Mouse (Mus musculus): ENCODE measurements around the gene Cdk17. TPM values are rescaled to one million over a fixed set of nuclear protein-coding genes. Genes with fewer than 3 reads are reported as not detected.

Cdk17 gene
- polyA plus RNA-seq, 1 experiment from 2014 or later: 26.9 TPM

- whole genome bisulfite sequencing: 86% methylated on average over 9 of the region's 9 CpGs
- Histone ChIP-seq H3K9me3 (ENCODE audit: control insufficient read depth, low read length) (no peaks in the 10 kb centered on the region), H3K27me3 (replicated peaks; ENCODE audit: control insufficient read depth, insufficient read depth, low read length) (no peaks in the 10 kb centered on the region), H3K4me2 (ENCODE audit: low read depth, low read length) (no peak overlapping the region), H3K36me3 (ENCODE audit: control insufficient read depth, insufficient read depth, low read length) (no peaks in the 10 kb centered on the region), H3K4me1 (ENCODE audit: control insufficient read depth, insufficient read depth, low read length) (no peaks in the 10 kb centered on the region), H3K27ac (replicated peaks; ENCODE audit: low read depth, low read length) (no peak overlapping the region), H3K9ac (ENCODE audit: low read depth, low read length) (no peak overlapping the region), H3K4me3 (ENCODE audit: low read depth, low read length) (no peak overlapping the region)
- ATAC-seq (ENCODE audit: low read depth) (no peak), DNase-seq (ENCODE audit: low spot score) (no peak)
Observed at GRCm38 (mm10) chr10:93131865-93132566, 28.7 kb upstream of the Cdk17 start.

- Histone ChIP-seq H3K4me1 (ENCODE audit: control insufficient read depth, insufficient read depth, low read length) (no peaks in the 10 kb centered on the region; the same call in 1 of the 2 replicates), H3K27me3 (replicated peaks; ENCODE audit: control insufficient read depth, insufficient read depth, low read length) (no peaks in the 10 kb centered on the region), H3K9ac (ENCODE audit: low read depth, low read length) (no peak overlapping the region), H3K27ac (replicated peaks; ENCODE audit: low read depth, low read length) (no peak overlapping the region), H3K4me3 (ENCODE audit: low read depth, low read length) (no peak overlapping the region), H3K36me3 (ENCODE audit: control insufficient read depth, insufficient read depth, low read length) (no peaks in the 10 kb centered on the region), H3K9me3 (ENCODE audit: control insufficient read depth, low read length) (no peaks in the 10 kb centered on the region), H3K4me2 (ENCODE audit: low read depth, low read length) (no peak overlapping the region)
- no peak for ATAC-seq (ENCODE audit: low read depth)
- 80% methylated on average over 3 of the region's 3 CpGs for whole genome bisulfite sequencing
- DNase-seq (ENCODE audit: low spot score): no peak
Observed at GRCm38 (mm10) chr10:93138730-93139129, 21.9 kb upstream of the Cdk17 start.

GRCm38 (mm10) chr10:93140778-93141177 lies 19.9 kb upstream of the Cdk17 start:
- WGBS: 38% methylated on average over 4 of the region's 4 CpGs
- Histone ChIP-seq H3K4me1 (ENCODE audit: control insufficient read depth, insufficient read depth, low read length) (no peaks in the 10 kb centered on the region; the same call in 1 of the 2 replicates), H3K36me3 (ENCODE audit: control insufficient read depth, insufficient read depth, low read length) (no peaks in the 10 kb centered on the region), H3K4me2 (ENCODE audit: low read depth, low read length) (no peak overlapping the region), H3K9ac (ENCODE audit: low read depth, low read length) (no peak overlapping the region), H3K27me3 (replicated peaks; ENCODE audit: control insufficient read depth, insufficient read depth, low read length) (no peaks in the 10 kb centered on the region), H3K9me3 (ENCODE audit: control insufficient read depth, low read length) (no peaks in the 10 kb centered on the region), H3K27ac (replicated peaks; ENCODE audit: low read depth, low read length) (no peak overlapping the region), H3K4me3 (ENCODE audit: low read depth, low read length) (no peak overlapping the region)
- DNase-seq (ENCODE audit: low spot score): no peak
- no peak for ATAC-seq (ENCODE audit: low read depth)

GRCm38 (mm10) chr10:93142600-93143284 lies 17.9 kb upstream of the Cdk17 start:
- ATAC-seq (ENCODE audit: low read depth): no peak
- H3K36me3 ChIP-seq (ENCODE audit: control insufficient read depth, insufficient read depth, low read length): no peaks in the 10 kb centered on the region
- no peaks in the 10 kb centered on the region for H3K9me3 ChIP-seq (ENCODE audit: control insufficient read depth, low read length)
- H3K27ac ChIP-seq (replicated peaks; ENCODE audit: low read depth, low read length): no peak overlapping the region
- no peak overlapping the region for H3K4me3 ChIP-seq (ENCODE audit: low read depth, low read length)
- H3K4me2 ChIP-seq (ENCODE audit: low read depth, low read length): peak overlapping the region; percentile 26; the same call in 1 of the 2 replicates
- no peak for DNase-seq (ENCODE audit: low spot score)
- 45% methylated on average over 8 of the region's 8 CpGs for WGBS
- no peaks in the 10 kb centered on the region; the same call in 1 of the 2 replicates for H3K4me1 ChIP-seq (ENCODE audit: control insufficient read depth, insufficient read depth, low read length)
- no peaks in the 10 kb centered on the region for H3K27me3 ChIP-seq (replicated peaks; ENCODE audit: control insufficient read depth, insufficient read depth, low read length)
- H3K9ac ChIP-seq (ENCODE audit: low read depth, low read length): no peak overlapping the region

- no peak overlapping the region for H3K27ac ChIP-seq (replicated peaks; ENCODE audit: low read depth, low read length)
- no peaks in the 10 kb centered on the region; the same call in 1 of the 2 replicates for H3K4me1 ChIP-seq (ENCODE audit: control insufficient read depth, insufficient read depth, low read length)
- ATAC-seq (ENCODE audit: low read depth): no peak
- no peaks in the 10 kb centered on the region for H3K9me3 ChIP-seq (ENCODE audit: control insufficient read depth, low read length)
- no peaks in the 10 kb centered on the region for H3K27me3 ChIP-seq (replicated peaks; ENCODE audit: control insufficient read depth, insufficient read depth, low read length)
- H3K36me3 ChIP-seq (ENCODE audit: control insufficient read depth, insufficient read depth, low read length): no peaks in the 10 kb centered on the region
- 47% methylated on average over 18 of the region's 18 CpGs for WGBS
- no peak for DNase-seq (ENCODE audit: low spot score)
- peak overlapping the region; percentile 26 for H3K4me2 ChIP-seq (ENCODE audit: low read depth, low read length)
- H3K9ac ChIP-seq (ENCODE audit: low read depth, low read length): no peak overlapping the region
- H3K4me3 ChIP-seq (ENCODE audit: low read depth, low read length): no peak overlapping the region
Observed at GRCm38 (mm10) chr10:93143285-93143985, 17.2 kb upstream of the Cdk17 start.

- H3K4me3 ChIP-seq (ENCODE audit: low read depth, low read length): no peak overlapping the region
- no peaks in the 10 kb centered on the region for H3K9me3 ChIP-seq (ENCODE audit: control insufficient read depth, low read length)
- H3K27me3 ChIP-seq (replicated peaks; ENCODE audit: control insufficient read depth, insufficient read depth, low read length): no peaks in the 10 kb centered on the region
- no peaks in the 10 kb centered on the region; the same call in 1 of the 2 replicates for H3K4me1 ChIP-seq (ENCODE audit: control insufficient read depth, insufficient read depth, low read length)
- no peak for DNase-seq (ENCODE audit: low spot score)
- ATAC-seq (ENCODE audit: low read depth): no peak
- no peak overlapping the region for H3K27ac ChIP-seq (replicated peaks; ENCODE audit: low read depth, low read length)
- no peak overlapping the region for H3K9ac ChIP-seq (ENCODE audit: low read depth, low read length)
- no peak overlapping the region for H3K4me2 ChIP-seq (ENCODE audit: low read depth, low read length)
- 69% methylated on average over 6 of the region's 6 CpGs for WGBS
- H3K36me3 ChIP-seq (ENCODE audit: control insufficient read depth, insufficient read depth, low read length): no peaks in the 10 kb centered on the region
Observed at GRCm38 (mm10) chr10:93143986-93144314, 16.7 kb upstream of the Cdk17 start.

- H3K4me3 ChIP-seq (ENCODE audit: low read depth, low read length): no peak overlapping the region
- H3K9me3 ChIP-seq (ENCODE audit: control insufficient read depth, low read length): no peaks in the 10 kb centered on the region
- no peak overlapping the region for H3K4me2 ChIP-seq (ENCODE audit: low read depth, low read length)
- no peaks in the 10 kb centered on the region for H3K27me3 ChIP-seq (replicated peaks; ENCODE audit: control insufficient read depth, insufficient read depth, low read length)
- 79% methylated on average over 1 of the region's 1 CpGs for WGBS
- no peak overlapping the region for H3K9ac ChIP-seq (ENCODE audit: low read depth, low read length)
- no peaks in the 10 kb centered on the region; the same call in 1 of the 2 replicates for H3K4me1 ChIP-seq (ENCODE audit: control insufficient read depth, insufficient read depth, low read length)
- ATAC-seq (ENCODE audit: low read depth): no peak
- DNase-seq (ENCODE audit: low spot score): no peak
- no peaks in the 10 kb centered on the region for H3K36me3 ChIP-seq (ENCODE audit: control insufficient read depth, insufficient read depth, low read length)
- H3K27ac ChIP-seq (replicated peaks; ENCODE audit: low read depth, low read length): no peak overlapping the region
Observed at GRCm38 (mm10) chr10:93144579-93144978, 16.1 kb upstream of the Cdk17 start.

- H3K4me2 ChIP-seq (ENCODE audit: low read depth, low read length): no peak overlapping the region
- WGBS: 85% methylated on average over 10 of the region's 10 CpGs
- no peaks in the 10 kb centered on the region for H3K9me3 ChIP-seq (ENCODE audit: control insufficient read depth, low read length)
- no peak overlapping the region for H3K9ac ChIP-seq (ENCODE audit: low read depth, low read length)
- no peak for DNase-seq (ENCODE audit: low spot score)
- no peak overlapping the region for H3K4me3 ChIP-seq (ENCODE audit: low read depth, low read length)
- no peak overlapping the region for H3K27ac ChIP-seq (replicated peaks; ENCODE audit: low read depth, low read length)
- no peaks in the 10 kb centered on the region; the same call in 1 of the 2 replicates for H3K4me1 ChIP-seq (ENCODE audit: control insufficient read depth, insufficient read depth, low read length)
- no peaks in the 10 kb centered on the region for H3K27me3 ChIP-seq (replicated peaks; ENCODE audit: control insufficient read depth, insufficient read depth, low read length)
- no peaks in the 10 kb centered on the region for H3K36me3 ChIP-seq (ENCODE audit: control insufficient read depth, insufficient read depth, low read length)
- no peak for ATAC-seq (ENCODE audit: low read depth)
Observed at GRCm38 (mm10) chr10:93145088-93145487, 15.6 kb upstream of the Cdk17 start.

Measured in embryonic facial prominence, embryonic 14.5 days (tissue).